Mouse (Mus musculus): ENCODE data around the gene Lrrc58.

DNA sequence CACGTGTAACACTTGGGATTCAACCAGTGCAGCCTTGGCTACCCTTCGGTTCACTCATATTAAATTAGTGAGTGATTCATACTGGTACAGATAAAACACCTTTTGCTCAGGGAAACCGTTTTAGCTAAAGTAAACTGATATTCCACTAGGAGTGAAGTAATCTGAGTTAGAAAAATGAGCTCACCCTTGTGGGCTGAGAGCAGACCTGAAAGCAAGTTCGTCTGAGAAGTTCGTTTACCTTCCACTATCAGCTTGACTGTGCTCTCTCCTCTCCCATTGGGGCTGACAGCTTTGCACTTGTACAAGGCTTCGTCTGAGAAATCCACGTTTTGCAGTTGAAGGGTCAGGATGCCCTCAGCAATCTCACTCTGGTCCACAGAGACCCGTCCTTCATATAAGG, 12.6 kb upstream of the Lrrc58 start:
- TF ChIP-seq CTCF (IDR thresholded peaks at IDR 0.05; ENCODE audit: control insufficient read depth, insufficient read depth, insufficient read length): no peak
- TF ChIP-seq USF1 (IDR thresholded peaks at IDR 0.05; ENCODE audit: low read depth): no peak
- no peak for TF ChIP-seq MAX (IDR thresholded peaks at IDR 0.05)

All from C2C12 (cell line).